Comparison of ENCODE assay signal across 12 mouse cellular contexts in genomic region chr11:75280435-75281001, GRCm38 (mm10).
DNase-seq lines count a peak whose midpoint lies in the region; ATAC-seq and TF ChIP-seq lines count a peak whose summit lies in the region.
"Had no signal": no experiment of that assay in that cellular context is flagged by ENCODE, and none has a peak within 500 bp of the region (broad histone marks: within the 10 kb centered on the region; RNA-seq: fewer than 3 reads in every experiment).

No protein-coding gene starts in this region.

- DNase-seq in heart, embryonic 10.5 days (ENCODE audit: low spot score) = no peak
- DNase-seq in heart, adult 9 months (ENCODE audit: low spot score in 2 of 2) = no peak
- DNase-seq in midbrain, embryonic 14.5 days = no peak
- DNase-seq in stomach, postnatal 0 days (ENCODE audit: low spot score) = no peak
- DNase-seq: gastrocnemius, adult 2 months; kidney, postnatal 25 days; right cerebral cortex, postnatal 14 days had no signal

- 61% methylated on average over 5 of the region's 5 CpGs for WGBS in heart, embryonic 10.5 days
- 46% methylated on average over 5 of the region's 5 CpGs for WGBS in midbrain, embryonic 12.5 days
- WGBS in midbrain, embryonic 14.5 days = 42% methylated on average over 5 of the region's 5 CpGs
- 35% methylated on average over 5 of the region's 5 CpGs for WGBS in hindbrain, embryonic 15.5 days
- 51% methylated on average over 5 of the region's 5 CpGs for WGBS in midbrain, embryonic 16.5 days
- WGBS in stomach, postnatal 0 days = 64% methylated on average over 5 of the region's 5 CpGs

- peaks cover 34% of the 10 kb centered on the region for H3K27me3 ChIP-seq in heart, embryonic 10.5 days (ENCODE audit: insufficient read depth, poor library complexity, severe bottlenecking)
- peaks cover 45% of the 10 kb centered on the region for H3K27me3 ChIP-seq in midbrain, embryonic 12.5 days
- H3K27me3 ChIP-seq in midbrain, embryonic 14.5 days (ENCODE audit: control insufficient read depth, insufficient read depth, low read length) = peaks cover 8% of the 10 kb centered on the region; the same call in 1 of the 2 replicates
- H3K27me3 ChIP-seq in hindbrain, embryonic 15.5 days = 0 out of 2 replicates have a peak, but pooled peaks cover 8% of the 10 kb centered on the region
- H3K27me3 ChIP-seq in midbrain, embryonic 16.5 days (ENCODE audit: control insufficient read depth, insufficient read depth, low read depth, low read length) = 0 out of 2 replicates have a peak, but pooled peaks cover 2% of the 10 kb centered on the region
- H3K27me3 ChIP-seq in stomach, postnatal 0 days (ENCODE audit: control insufficient read depth, insufficient read depth, low read length) = peaks cover 7% of the 10 kb centered on the region

- H3K9ac ChIP-seq in midbrain, embryonic 12.5 days (replicated peaks) = 0 out of 2 replicates have a peak overlapping the region, but pooled peaks have one; percentile 4
- H3K9ac ChIP-seq in midbrain, embryonic 14.5 days (replicated peaks; ENCODE audit: low read length) = no peak overlapping the region
- H3K9ac ChIP-seq in hindbrain, embryonic 15.5 days = no peak overlapping the region
- H3K9ac ChIP-seq in midbrain, embryonic 16.5 days (ENCODE audit: low read depth, low read length) = no peak overlapping the region
- no peak overlapping the region for H3K9ac ChIP-seq in stomach, postnatal 0 days (ENCODE audit: low read length)
- H3K9ac ChIP-seq: lung, embryonic 15.5 days had no signal

- H3K4me3 ChIP-seq in heart, embryonic 10.5 days = no peak overlapping the region
- H3K4me3 ChIP-seq in midbrain, embryonic 12.5 days = no peak overlapping the region
- no peak overlapping the region for H3K4me3 ChIP-seq in midbrain, embryonic 14.5 days (replicated peaks; ENCODE audit: low read depth, low read length)
- no peak overlapping the region for H3K4me3 ChIP-seq in hindbrain, embryonic 15.5 days
- no peak overlapping the region for H3K4me3 ChIP-seq in midbrain, embryonic 16.5 days (ENCODE audit: low read depth, low read length)
- no peak overlapping the region for H3K4me3 ChIP-seq in stomach, postnatal 0 days (ENCODE audit: low read depth, low read length)
- H3K4me3 ChIP-seq: gastrocnemius, adult 2 months; lung, embryonic 15.5 days had no signal

- no peak overlapping the region for H3K4me2 ChIP-seq in midbrain, embryonic 12.5 days (replicated peaks)
- H3K4me2 ChIP-seq in midbrain, embryonic 14.5 days (ENCODE audit: low read length) = no peak overlapping the region
- H3K4me2 ChIP-seq in hindbrain, embryonic 15.5 days = no peak overlapping the region
- no peak overlapping the region for H3K4me2 ChIP-seq in midbrain, embryonic 16.5 days (ENCODE audit: low read length)
- no peak overlapping the region for H3K4me2 ChIP-seq in stomach, postnatal 0 days (replicated peaks; ENCODE audit: low read depth)

- no peaks in the 10 kb centered on the region for H3K9me3 ChIP-seq in heart, embryonic 10.5 days
- H3K9me3 ChIP-seq in midbrain, embryonic 12.5 days = no peaks in the 10 kb centered on the region
- H3K9me3 ChIP-seq in midbrain, embryonic 14.5 days (ENCODE audit: control insufficient read depth, low read length) = no peaks in the 10 kb centered on the region
- H3K9me3 ChIP-seq in hindbrain, embryonic 15.5 days = no peaks in the 10 kb centered on the region
- no peaks in the 10 kb centered on the region for H3K9me3 ChIP-seq in midbrain, embryonic 16.5 days (replicated peaks; ENCODE audit: control insufficient read depth, low read length, poor library complexity, severe bottlenecking)
- no peaks in the 10 kb centered on the region for H3K9me3 ChIP-seq in stomach, postnatal 0 days (ENCODE audit: control insufficient read depth, low read length)
- H3K9me3 ChIP-seq: lung, embryonic 15.5 days had no signal

- peaks cover 62% of the 10 kb centered on the region for H3K4me1 ChIP-seq in heart, embryonic 10.5 days
- H3K4me1 ChIP-seq in midbrain, embryonic 12.5 days = peaks cover 53% of the 10 kb centered on the region
- H3K4me1 ChIP-seq in midbrain, embryonic 14.5 days (ENCODE audit: control insufficient read depth, insufficient read depth, low read length) = peaks cover 47% of the 10 kb centered on the region
- H3K4me1 ChIP-seq in hindbrain, embryonic 15.5 days (replicated peaks) = peaks cover 53% of the 10 kb centered on the region
- peaks cover 51% of the 10 kb centered on the region for H3K4me1 ChIP-seq in midbrain, embryonic 16.5 days (ENCODE audit: control insufficient read depth, insufficient read depth, low read length)
- no peaks in the 10 kb centered on the region; the same call in 1 of the 2 replicates for H3K4me1 ChIP-seq in stomach, postnatal 0 days (replicated peaks; ENCODE audit: control insufficient read depth, insufficient read depth)

- no peaks in the 10 kb centered on the region for H3K36me3 ChIP-seq in heart, embryonic 10.5 days
- H3K36me3 ChIP-seq in midbrain, embryonic 12.5 days = no peaks in the 10 kb centered on the region
- H3K36me3 ChIP-seq in midbrain, embryonic 14.5 days (ENCODE audit: control insufficient read depth, insufficient read depth, low read length) = no peaks in the 10 kb centered on the region
- no peaks in the 10 kb centered on the region for H3K36me3 ChIP-seq in hindbrain, embryonic 15.5 days
- no peaks in the 10 kb centered on the region for H3K36me3 ChIP-seq in midbrain, embryonic 16.5 days (ENCODE audit: control insufficient read depth, insufficient read depth, low read length)
- H3K36me3 ChIP-seq in stomach, postnatal 0 days (ENCODE audit: control insufficient read depth, insufficient read depth, low read length) = no peaks in the 10 kb centered on the region
- H3K36me3 ChIP-seq: lung, embryonic 15.5 days had no signal

- no peak for ATAC-seq in midbrain, embryonic 12.5 days (ENCODE audit: low FRiP score, low read depth)
- ATAC-seq in midbrain, embryonic 14.5 days (ENCODE audit: low FRiP score, low TSS enrichment) = no peak
- no peak for ATAC-seq in hindbrain, embryonic 15.5 days (ENCODE audit: low FRiP score, low read depth)
- no peak for ATAC-seq in midbrain, embryonic 16.5 days
- no peak for ATAC-seq in stomach, postnatal 0 days (ENCODE audit: low FRiP score, low TSS enrichment)
- ATAC-seq: intestine, embryonic 16.5 days had no signal

- peak overlapping the region; percentile 87 for H3K27ac ChIP-seq in heart, embryonic 10.5 days
- H3K27ac ChIP-seq in midbrain, embryonic 12.5 days (replicated peaks) = no peak overlapping the region
- H3K27ac ChIP-seq in midbrain, embryonic 14.5 days (replicated peaks; ENCODE audit: low read depth, low read length) = no peak overlapping the region; the same call in 1 of the 2 replicates
- H3K27ac ChIP-seq in hindbrain, embryonic 15.5 days (replicated peaks) = peak overlapping the region; percentile 27; the same call in 1 of the 2 replicates
- 0 out of 2 replicates have a peak overlapping the region, but pooled peaks have one; percentile 38 for H3K27ac ChIP-seq in midbrain, embryonic 16.5 days (ENCODE audit: low read length)
- no peak overlapping the region for H3K27ac ChIP-seq in stomach, postnatal 0 days (replicated peaks)
- H3K27ac ChIP-seq: gastrocnemius, adult 2 months; lung, embryonic 15.5 days had no signal

- no peak for TF ChIP-seq EP300 in stomach, postnatal 0 days (optimal IDR thresholded peaks at IDR 0.05)

- no peak for TF ChIP-seq CTCF in stomach, postnatal 0 days (IDR thresholded peaks at IDR 0.05; ENCODE audit: low read depth)

Comparison
In these comparisons a context has a peak if more than half of its experiments do, and no peak if none do; other contexts are left out.
1. H3K27ac ChIP-seq: peak in heart, embryonic 10.5 days (single experiment), hindbrain, embryonic 15.5 days (single experiment) and midbrain, embryonic 16.5 days (single experiment); none in midbrain, embryonic 12.5 days (single experiment), midbrain, embryonic 14.5 days (single experiment) and stomach, postnatal 0 days (single experiment).